Mouse (Mus musculus) heart, postnatal 25 days (tissue): ENCODE results near the gene Hcn3. TPM values are rescaled to one million over a fixed set of nuclear protein-coding genes. Genes with fewer than 3 reads are reported as not detected.

Experiments used
- DNase-seq: peaks from one replicate; pipeline ENCODE4 v3.0.0; 2022; ENCODE audit warnings: low spot score
- intact Hi-C: fragments of 180-260 bp; cut with DNase I; formaldehyde crosslinking; loops from one replicate; pipeline ENCODE4 v1.15.1; 2025
- total RNA-seq, 2 experiments: library from RNA; stranded (reverse); gene quantifications; 2 replicates each; pipeline ENCODE4 v1.2.3; 2021

The Hcn3 gene
- total RNA-seq, 2 experiments from 2014 or later: 0.16 to 0.61 TPM

GRCm38 (mm10) chr3:89106881-89107280 is 53.1 kb downstream of the Hcn3 start:
- DNase-seq: no peak
- intact Hi-C loops: no loop called here

- intact Hi-C loops: no loop called here
- no peak for DNase-seq
These were observed 56.8 kb downstream of the Hcn3 start for GRCm38 (mm10) chr3:89103291-89103595.

GRCm38 (mm10) chr3:89102495-89103290 is 57.3 kb downstream of the Hcn3 start:
- intact Hi-C loops: no loop called here

GRCm38 (mm10) chr3:89101812-89102494 is 58.0 kb downstream of the Hcn3 start, which contains the start of gene Fdps:
Gene Fdps (minus strand): TSS chr3:89101959.
- DNase-seq: peak; percentile 94
- intact Hi-C loops: no loop called here

More at GRCm38 (mm10) chr3:89102495-89103290, 57.3 kb downstream of the Hcn3 start:
- DNase-seq: no peak

- no peak for DNase-seq
- intact Hi-C loops: no loop called here
These were observed 58.6 kb downstream of the Hcn3 start for GRCm38 (mm10) chr3:89101459-89101811.

- no peak for DNase-seq
- intact Hi-C loops: no loop called here
These were observed 59.2 kb downstream of the Hcn3 start, which contains the start of gene Gm43738 for GRCm38 (mm10) chr3:89100811-89101210. Gene Gm43738 (minus strand): TSS chr3:89101099.

Other genes starting within 250 kb of the Hcn3 start
- 10 to 100 TPM; 14.3 to 14.7 TPM for gene Msto1, start 246.2 kb downstream of the Hcn3 start, total RNA-seq
- 10 to 100 TPM; 32.0 to 37.0 TPM for gene Ash1l, start 209.6 kb downstream of the Hcn3 start, total RNA-seq
- 100 to 1,000 TPM; 138 to 145 TPM for gene Dap3, start 209.0 kb downstream of the Hcn3 start, total RNA-seq
- gene Rusc1, start 66.9 kb downstream of the Hcn3 start, total RNA-seq: 10 to 100 TPM; 20.0 to 22.5 TPM
- not detected for gene Gm43738, start 59.1 kb downstream of the Hcn3 start, total RNA-seq
- 10 to 100 TPM; 20.7 to 22.3 TPM for gene Fdps, start 58.2 kb downstream of the Hcn3 start, total RNA-seq
- not detected for gene Pklr, start 24.1 kb downstream of the Hcn3 start, total RNA-seq
- gene Clk2, start 4.6 kb upstream of the Hcn3 start, total RNA-seq: 10 to 100 TPM; 18.1 to 18.7 TPM
- gene Scamp3, start 17.3 kb upstream of the Hcn3 start, total RNA-seq: 10 to 100 TPM; 48.9 to 50.2 TPM
- gene Fam189b, start 22.9 kb upstream of the Hcn3 start, total RNA-seq: 1 to 10 TPM; 5.2 to 5.7 TPM
- gene Gba, start 42.7 kb upstream of the Hcn3 start, total RNA-seq: 10 to 100 TPM; 18.2 to 20.9 TPM
- gene Thbs3, start 55.0 kb upstream of the Hcn3 start, total RNA-seq: 1 to 10 TPM; 6.1 to 7.2 TPM
- gene Mtx1, start 66.9 kb upstream of the Hcn3 start, total RNA-seq: 10 to 100 TPM; 62.3 to 62.6 TPM
- gene Muc1, start 68.9 kb upstream of the Hcn3 start, total RNA-seq: under 1 TPM; 0.22 to 0.39 TPM
- 10 to 100 TPM; 73.5 to 87.6 TPM for gene Krtcap2, start 85.8 kb upstream of the Hcn3 start, total RNA-seq
- under 1 TPM; 0.47 to 0.59 TPM for gene Trim46, start 86.1 kb upstream of the Hcn3 start, total RNA-seq
- gene Dpm3, start 99.2 kb upstream of the Hcn3 start, total RNA-seq: 10 to 100 TPM; 51.7 to 53.9 TPM
- gene Slc50a1, start 110.4 kb upstream of the Hcn3 start, total RNA-seq: 10 to 100 TPM; 21.0 TPM
- gene Efna1, start 120.9 kb upstream of the Hcn3 start, total RNA-seq: 10 to 100 TPM; 29.4 to 33.5 TPM
- under 1 TPM in 1 of 2 experiments, not detected in 1; 0.31 TPM for gene Efna3, start 162.8 kb upstream of the Hcn3 start, total RNA-seq
- under 1 TPM; 0.31 to 0.47 TPM for gene Efna4, start 177.8 kb upstream of the Hcn3 start, total RNA-seq
- gene Adam15, start 189.8 kb upstream of the Hcn3 start, total RNA-seq: 10 to 100 TPM; 52.7 to 68.7 TPM
- gene Dcst2, start 201.8 kb upstream of the Hcn3 start, total RNA-seq: not detected
- not detected for gene Dcst1, start 205.1 kb upstream of the Hcn3 start, total RNA-seq
- 10 to 100 TPM; 20.6 to 25.1 TPM for gene Zbtb7b, start 234.6 kb upstream of the Hcn3 start, total RNA-seq
- under 1 TPM; 0.23 to 0.59 TPM for gene Lenep, start 242.6 kb upstream of the Hcn3 start, total RNA-seq